Mouse (Mus musculus): ENCODE measurements around the gene Sema3f. TPM values are rescaled to one million over a fixed set of nuclear protein-coding genes. Genes with fewer than 3 reads are reported as not detected.

Gene Sema3f
- polyA plus RNA-seq, 1 experiment = 1.4 TPM

GRCm38 (mm10) chr9:107746679-107747078, 36.4 kb upstream of the Sema3f start:
- Histone ChIP-seq H3K4me3 (no peak overlapping the region), H3K27me3 (ENCODE audit: control insufficient read depth, insufficient read depth, insufficient read length) (no peaks in the 10 kb centered on the region), H3K36me3 (ENCODE audit: control insufficient read depth, insufficient read depth) (peaks cover 87% of the 10 kb centered on the region), H3ac (ENCODE audit: control insufficient read depth, insufficient read length) (no peak overlapping the region), H3K4me2 (ENCODE audit: low read depth) (no peak overlapping the region), H3K79me2 (ENCODE audit: control insufficient read depth, insufficient read depth) (no peaks in the 10 kb centered on the region)
- TF ChIP-seq SRF (IDR thresholded peaks at IDR 0.05; ENCODE audit: control insufficient read depth, insufficient read length, low read depth) = no peak
- TF ChIP-seq TCF3 (IDR thresholded peaks at IDR 0.05; ENCODE audit: insufficient read length, low read depth) = no peak
- TF ChIP-seq MAX (IDR thresholded peaks at IDR 0.05; ENCODE audit: low read depth) = no peak
- TF ChIP-seq E2F4 (IDR thresholded peaks at IDR 0.05; ENCODE audit: insufficient read depth) = no peak
- no peak for TF ChIP-seq MYOD1 (IDR thresholded peaks at IDR 0.05; ENCODE audit: control insufficient read depth in 1 of 3, insufficient read length in 2 of 3, low read depth in 2 of 3)
- no peak for TF ChIP-seq REST (IDR thresholded peaks at IDR 0.05; ENCODE audit: insufficient read depth, insufficient read length)
- no peak for TF ChIP-seq TCF12 (IDR thresholded peaks at IDR 0.05; ENCODE audit: insufficient read depth, poor library complexity, severe bottlenecking)
- no peak for TF ChIP-seq MYOG (IDR thresholded peaks at IDR 0.05; ENCODE audit: control insufficient read depth in 1 of 3, insufficient read depth in 1 of 3, insufficient read length in 2 of 3, low read depth in 2 of 3)
- no peak for TF ChIP-seq USF1 (IDR thresholded peaks at IDR 0.05; ENCODE audit: low read depth)
- TF ChIP-seq POLR2A (IDR thresholded peaks at IDR 0.05; ENCODE audit: insufficient read length, low read depth) = no peak
- no peak for TF ChIP-seq POLR2AphosphoS2 (IDR thresholded peaks at IDR 0.05; ENCODE audit: insufficient read length, low read depth)
- TF ChIP-seq CEBPB (IDR thresholded peaks at IDR 0.05; ENCODE audit: insufficient read depth, poor library complexity, severe bottlenecking) = no peak

DNA sequence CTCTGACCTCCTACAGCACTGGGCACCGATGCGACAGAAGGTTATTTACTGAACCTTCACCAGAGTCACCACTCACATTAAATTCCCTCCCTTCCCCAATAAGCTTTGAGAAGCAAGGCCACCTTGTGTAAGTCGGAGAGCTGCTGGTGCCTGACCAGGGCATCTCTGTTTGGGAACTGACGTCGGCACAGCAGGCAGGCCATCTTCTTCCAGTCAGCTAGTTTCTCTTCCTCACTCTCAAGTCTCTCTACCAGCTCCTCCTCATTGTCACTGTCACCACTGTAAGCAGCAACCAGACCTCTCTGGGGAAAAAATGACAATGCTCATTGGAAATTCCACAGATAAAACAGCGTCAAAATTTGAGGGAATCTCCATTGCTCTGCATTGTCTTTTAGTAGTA, 33.8 kb upstream of the Sema3f start:
- no peaks in the 10 kb centered on the region for H3K79me2 ChIP-seq (ENCODE audit: control insufficient read depth, insufficient read depth)
- peaks cover 75% of the 10 kb centered on the region for H3K36me3 ChIP-seq (ENCODE audit: control insufficient read depth, insufficient read depth)
- no peak overlapping the region for H3K4me2 ChIP-seq (ENCODE audit: low read depth)
- no peak overlapping the region for H3K4me3 ChIP-seq
- TF ChIP-seq POLR2A (IDR thresholded peaks at IDR 0.05; ENCODE audit: insufficient read length, low read depth) (no peak), E2F4 (IDR thresholded peaks at IDR 0.05; ENCODE audit: insufficient read depth) (no peak), TCF12 (IDR thresholded peaks at IDR 0.05; ENCODE audit: insufficient read depth, poor library complexity, severe bottlenecking) (no peak), MYOD1 (IDR thresholded peaks at IDR 0.05; ENCODE audit: control insufficient read depth in 1 of 3, insufficient read length in 2 of 3, low read depth in 2 of 3) (no peak), CEBPB (IDR thresholded peaks at IDR 0.05; ENCODE audit: insufficient read depth, poor library complexity, severe bottlenecking) (no peak), USF1 (IDR thresholded peaks at IDR 0.05; ENCODE audit: low read depth) (no peak), TCF3 (IDR thresholded peaks at IDR 0.05; ENCODE audit: insufficient read length, low read depth) (no peak), REST (IDR thresholded peaks at IDR 0.05; ENCODE audit: insufficient read depth, insufficient read length) (no peak), SRF (IDR thresholded peaks at IDR 0.05; ENCODE audit: control insufficient read depth, insufficient read length, low read depth) (no peak), MYOG (IDR thresholded peaks at IDR 0.05; ENCODE audit: control insufficient read depth in 1 of 3, insufficient read depth in 1 of 3, insufficient read length in 2 of 3, low read depth in 2 of 3) (no peak), MAX (IDR thresholded peaks at IDR 0.05; ENCODE audit: low read depth) (no peak), POLR2AphosphoS2 (IDR thresholded peaks at IDR 0.05; ENCODE audit: insufficient read length, low read depth) (no peak)
- H3K27me3 ChIP-seq (ENCODE audit: control insufficient read depth, insufficient read depth, insufficient read length) = no peaks in the 10 kb centered on the region
- H3ac ChIP-seq (ENCODE audit: control insufficient read depth, insufficient read length) = no peak overlapping the region

GRCm38 (mm10) chr9:107738841-107739202, 28.5 kb upstream of the Sema3f start:
- H3K79me2 ChIP-seq (ENCODE audit: control insufficient read depth, insufficient read depth) = no peaks in the 10 kb centered on the region
- H3K4me3 ChIP-seq = no peak overlapping the region
- TF ChIP-seq USF1 (IDR thresholded peaks at IDR 0.05; ENCODE audit: low read depth) (no peak), MYOG (IDR thresholded peaks at IDR 0.05; ENCODE audit: control insufficient read depth in 1 of 3, insufficient read depth in 1 of 3, insufficient read length in 2 of 3, low read depth in 2 of 3) (no peak), POLR2AphosphoS2 (IDR thresholded peaks at IDR 0.05; ENCODE audit: insufficient read length, low read depth) (peak; percentile 29), E2F4 (IDR thresholded peaks at IDR 0.05; ENCODE audit: insufficient read depth) (no peak)
- H3K36me3 ChIP-seq (ENCODE audit: control insufficient read depth, insufficient read depth) = peaks cover 29% of the 10 kb centered on the region
- H3K27me3 ChIP-seq (ENCODE audit: control insufficient read depth, insufficient read depth, insufficient read length) = peaks cover 17% of the 10 kb centered on the region
- H3K4me2 ChIP-seq (ENCODE audit: low read depth) = no peak overlapping the region
- H3ac ChIP-seq (ENCODE audit: control insufficient read depth, insufficient read length) = no peak overlapping the region

DNA sequence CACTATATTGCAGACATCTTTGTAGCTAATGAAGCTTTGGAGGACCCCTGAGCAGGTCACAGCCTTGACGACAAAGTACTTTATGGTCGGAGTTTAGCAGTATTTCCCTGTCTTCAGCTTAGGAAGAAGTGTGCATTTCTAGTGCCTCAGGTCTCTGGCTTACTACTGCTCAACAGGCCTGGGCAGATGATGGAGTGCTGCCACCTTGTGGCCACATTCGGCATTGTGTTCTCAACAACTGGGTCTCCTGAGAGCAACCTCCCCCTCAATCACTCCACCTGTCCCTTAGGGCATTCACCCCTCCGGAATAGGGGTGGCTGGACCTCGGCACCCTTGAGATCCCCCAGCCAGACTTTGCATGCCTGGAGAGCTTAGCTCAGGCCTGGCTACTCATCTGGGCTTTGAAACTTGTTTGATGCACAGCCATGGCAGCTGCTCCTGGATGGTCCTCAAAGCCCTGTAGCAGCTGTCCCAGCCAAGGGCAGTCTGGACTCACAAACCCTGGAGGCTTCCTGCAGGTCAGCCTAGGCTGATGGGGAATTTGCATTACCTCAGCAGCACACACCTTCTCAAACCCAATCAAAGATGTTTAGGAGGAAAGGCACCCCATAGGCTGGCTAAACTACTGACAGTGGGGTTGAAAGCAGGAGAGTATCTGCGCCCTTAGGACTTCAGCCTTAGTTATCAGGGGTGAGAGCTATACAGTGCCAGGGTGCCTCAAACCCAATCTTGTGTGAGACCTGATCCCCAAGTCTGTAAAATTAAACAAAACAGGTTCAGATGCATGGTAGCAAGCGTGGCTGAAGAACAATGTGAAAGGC, 28.0 kb upstream of the Sema3f start:
- no peaks in the 10 kb centered on the region for H3K79me2 ChIP-seq (ENCODE audit: control insufficient read depth, insufficient read depth)
- H3ac ChIP-seq (ENCODE audit: control insufficient read depth, insufficient read length) = no peak overlapping the region
- peaks cover 17% of the 10 kb centered on the region for H3K27me3 ChIP-seq (ENCODE audit: control insufficient read depth, insufficient read depth, insufficient read length)
- H3K36me3 ChIP-seq (ENCODE audit: control insufficient read depth, insufficient read depth) = peaks cover 23% of the 10 kb centered on the region
- TF ChIP-seq CEBPB (IDR thresholded peaks at IDR 0.05; ENCODE audit: insufficient read depth, poor library complexity, severe bottlenecking) = no peak
- TF ChIP-seq TCF12 (IDR thresholded peaks at IDR 0.05; ENCODE audit: insufficient read depth, poor library complexity, severe bottlenecking) = no peak
- no peak for TF ChIP-seq REST (IDR thresholded peaks at IDR 0.05; ENCODE audit: insufficient read depth, insufficient read length)
- TF ChIP-seq USF1 (IDR thresholded peaks at IDR 0.05; ENCODE audit: low read depth) = no peak
- no peak for TF ChIP-seq SRF (IDR thresholded peaks at IDR 0.05; ENCODE audit: control insufficient read depth, insufficient read length, low read depth)
- peak; percentile 84 for TF ChIP-seq POLR2AphosphoS2 (IDR thresholded peaks at IDR 0.05; ENCODE audit: insufficient read length, low read depth)
- TF ChIP-seq MYOD1 (IDR thresholded peaks at IDR 0.05; ENCODE audit: control insufficient read depth in 1 of 3, insufficient read length in 2 of 3, low read depth in 2 of 3) = peak in 1 of 3 experiments; percentile 52
- TF ChIP-seq TCF3 (IDR thresholded peaks at IDR 0.05; ENCODE audit: insufficient read length, low read depth) = no peak
- no peak for TF ChIP-seq MAX (IDR thresholded peaks at IDR 0.05; ENCODE audit: low read depth)
- no peak for TF ChIP-seq POLR2A (IDR thresholded peaks at IDR 0.05; ENCODE audit: insufficient read length, low read depth)
- no peak for TF ChIP-seq E2F4 (IDR thresholded peaks at IDR 0.05; ENCODE audit: insufficient read depth)
- peak in 1 of 3 experiments; percentile 55 for TF ChIP-seq MYOG (IDR thresholded peaks at IDR 0.05; ENCODE audit: control insufficient read depth in 1 of 3, insufficient read depth in 1 of 3, insufficient read length in 2 of 3, low read depth in 2 of 3)
- H3K4me2 ChIP-seq (ENCODE audit: low read depth) = no peak overlapping the region
- H3K4me3 ChIP-seq = no peak overlapping the region

Measured in myocyte (in vitro differentiated cells).